Mouse (Mus musculus): Measurements from ENCODE around the gene Cbr4.

Gene Cbr4

DNA sequence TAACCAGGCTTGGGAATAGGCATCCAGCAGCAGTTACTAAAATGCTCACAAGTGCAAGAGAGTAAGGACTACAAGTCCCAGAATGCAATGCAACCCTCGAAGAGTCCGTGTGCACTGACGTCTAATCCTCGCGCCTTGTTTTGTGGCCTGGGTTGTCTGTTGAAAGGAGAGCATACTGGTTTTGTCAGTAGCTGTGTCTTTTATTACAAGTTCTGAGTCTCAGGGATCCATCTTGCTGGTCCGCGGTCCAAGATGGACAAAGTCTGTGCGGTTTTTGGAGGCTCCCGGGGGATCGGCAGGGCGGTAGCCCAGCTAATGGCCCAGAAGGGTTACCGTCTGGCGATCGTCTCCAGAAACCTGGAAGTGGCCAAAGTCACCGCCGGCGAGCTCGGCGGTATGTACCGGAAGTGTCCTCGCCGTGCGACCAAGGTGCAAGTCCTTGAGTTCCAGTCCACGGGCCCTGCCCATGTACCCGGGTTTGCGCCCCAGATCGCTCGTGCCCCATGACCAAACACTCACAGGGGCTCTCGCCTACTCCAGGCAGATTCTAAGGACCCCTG, at the start of gene Cbr4:
Cbr4 (plus strand) TSS at position 138 of the 560 bp plus-strand sequence.
- TF ChIP-seq NANOG (IDR thresholded peaks at IDR 0.05; ENCODE audit: borderline replicate concordance, low read length), result no peak
- no peak for TF ChIP-seq CTCF (conservative IDR thresholded peaks at IDR 0.05; ENCODE audit: low read length)
- TF ChIP-seq POU5F1 (IDR thresholded peaks at IDR 0.05; ENCODE audit: borderline replicate concordance, low read length), result no peak
- Histone ChIP-seq H3K36me3 (ENCODE audit: insufficient read depth, low read length) (peaks cover 9% of the 10 kb centered on the region), H3K9me3 (ENCODE audit: low read length) (no peaks in the 10 kb centered on the region)

DNA sequence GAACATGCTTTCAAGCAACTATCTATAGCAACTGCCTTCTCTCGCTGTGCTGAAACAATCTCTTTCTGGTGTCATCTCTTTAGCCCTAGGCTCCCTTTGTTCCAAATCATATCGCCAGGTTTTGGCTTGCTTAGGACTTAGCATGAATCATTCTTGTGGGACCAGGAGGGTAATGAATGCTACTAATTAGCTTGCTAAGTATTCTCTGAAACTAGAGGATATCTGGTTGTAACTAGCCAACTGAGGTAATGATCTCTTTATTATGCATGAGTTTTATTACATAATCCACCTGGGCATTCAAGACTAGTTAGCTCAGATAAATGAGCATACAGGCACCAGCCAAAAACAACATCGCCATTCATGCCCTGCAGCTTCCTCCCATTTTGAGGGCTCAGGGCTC, 44.5 kb upstream of the Cbr4 start:
- peaks cover 69% of the 10 kb centered on the region for H3K9me3 ChIP-seq (ENCODE audit: low read length)
- H3K4me3 ChIP-seq (replicated peaks; ENCODE audit: low read length), result no peak overlapping the region
- TF ChIP-seq NANOG (IDR thresholded peaks at IDR 0.05; ENCODE audit: borderline replicate concordance, low read length), result no peak
- TF ChIP-seq CTCF (conservative IDR thresholded peaks at IDR 0.05; ENCODE audit: low read length), result no peak
- no peak for TF ChIP-seq POU5F1 (IDR thresholded peaks at IDR 0.05; ENCODE audit: borderline replicate concordance, low read length)
- H3K4me1 ChIP-seq (replicated peaks; ENCODE audit: low read depth, low read length), result no peaks in the 10 kb centered on the region
- H3K36me3 ChIP-seq (ENCODE audit: insufficient read depth, low read length), result no peaks in the 10 kb centered on the region
- no peaks in the 10 kb centered on the region for H3K27me3 ChIP-seq (ENCODE audit: insufficient read depth, low read length)

More for the DNA sequence above, at the start of gene Cbr4:
- Histone ChIP-seq H3K4me3 (replicated peaks; ENCODE audit: low read length) (peak within 1 kb of the TSS; percentile 91), H3K27me3 (ENCODE audit: insufficient read depth, low read length) (no peaks in the 10 kb centered on the region), H3K4me1 (replicated peaks; ENCODE audit: low read depth, low read length) (peaks cover 9% of the 10 kb centered on the region)

GRCm38 (mm10) chr8:61444358-61444757, 43.2 kb upstream of the Cbr4 start:
- no peak overlapping the region for H3K4me3 ChIP-seq (replicated peaks; ENCODE audit: low read length)
- no peaks in the 10 kb centered on the region for H3K27me3 ChIP-seq (ENCODE audit: insufficient read depth, low read length)
- no peak for TF ChIP-seq NANOG (IDR thresholded peaks at IDR 0.05; ENCODE audit: borderline replicate concordance, low read length)
- TF ChIP-seq POU5F1 (IDR thresholded peaks at IDR 0.05; ENCODE audit: borderline replicate concordance, low read length), result no peak
- TF ChIP-seq CTCF (conservative IDR thresholded peaks at IDR 0.05; ENCODE audit: low read length), result no peak
- H3K36me3 ChIP-seq (ENCODE audit: insufficient read depth, low read length), result no peaks in the 10 kb centered on the region
- no peaks in the 10 kb centered on the region for H3K4me1 ChIP-seq (replicated peaks; ENCODE audit: low read depth, low read length)
- H3K9me3 ChIP-seq (ENCODE audit: low read length), result peaks cover 58% of the 10 kb centered on the region

- TF ChIP-seq POU5F1 (IDR thresholded peaks at IDR 0.05; ENCODE audit: borderline replicate concordance, low read length) (no peak), NANOG (IDR thresholded peaks at IDR 0.05; ENCODE audit: borderline replicate concordance, low read length) (no peak), CTCF (conservative IDR thresholded peaks at IDR 0.05; ENCODE audit: low read length) (no peak)
- H3K4me1 ChIP-seq (replicated peaks; ENCODE audit: low read depth, low read length), result no peaks in the 10 kb centered on the region
Observed at GRCm38 (mm10) chr8:61446329-61446728, 41.2 kb upstream of the Cbr4 start.

GRCm38 (mm10) chr8:61448100-61448499, 39.4 kb upstream of the Cbr4 start:
- Histone ChIP-seq H3K4me3 (replicated peaks; ENCODE audit: low read length) (no peak overlapping the region), H3K27me3 (ENCODE audit: insufficient read depth, low read length) (no peaks in the 10 kb centered on the region), H3K9me3 (ENCODE audit: low read length) (peaks cover 24% of the 10 kb centered on the region), H3K4me1 (replicated peaks; ENCODE audit: low read depth, low read length) (no peaks in the 10 kb centered on the region), H3K36me3 (ENCODE audit: insufficient read depth, low read length) (no peaks in the 10 kb centered on the region)
- TF ChIP-seq NANOG (IDR thresholded peaks at IDR 0.05; ENCODE audit: borderline replicate concordance, low read length) (no peak), POU5F1 (IDR thresholded peaks at IDR 0.05; ENCODE audit: borderline replicate concordance, low read length) (no peak), CTCF (conservative IDR thresholded peaks at IDR 0.05; ENCODE audit: low read length) (no peak)

More at GRCm38 (mm10) chr8:61446329-61446728, 41.2 kb upstream of the Cbr4 start:
- no peaks in the 10 kb centered on the region for H3K27me3 ChIP-seq (ENCODE audit: insufficient read depth, low read length)
- no peaks in the 10 kb centered on the region for H3K36me3 ChIP-seq (ENCODE audit: insufficient read depth, low read length)
- H3K9me3 ChIP-seq (ENCODE audit: low read length), result peaks cover 40% of the 10 kb centered on the region
- no peak overlapping the region for H3K4me3 ChIP-seq (replicated peaks; ENCODE audit: low read length)

GRCm38 (mm10) chr8:61448881-61449280, 38.7 kb upstream of the Cbr4 start:
- Histone ChIP-seq H3K36me3 (ENCODE audit: insufficient read depth, low read length) (no peaks in the 10 kb centered on the region), H3K4me3 (replicated peaks; ENCODE audit: low read length) (no peak overlapping the region), H3K9me3 (ENCODE audit: low read length) (peaks cover 19% of the 10 kb centered on the region), H3K27me3 (ENCODE audit: insufficient read depth, low read length) (no peaks in the 10 kb centered on the region), H3K4me1 (replicated peaks; ENCODE audit: low read depth, low read length) (no peaks in the 10 kb centered on the region)
- no peak for TF ChIP-seq POU5F1 (IDR thresholded peaks at IDR 0.05; ENCODE audit: borderline replicate concordance, low read length)
- TF ChIP-seq CTCF (conservative IDR thresholded peaks at IDR 0.05; ENCODE audit: low read length), result no peak
- TF ChIP-seq NANOG (IDR thresholded peaks at IDR 0.05; ENCODE audit: borderline replicate concordance, low read length), result no peak

DNA sequence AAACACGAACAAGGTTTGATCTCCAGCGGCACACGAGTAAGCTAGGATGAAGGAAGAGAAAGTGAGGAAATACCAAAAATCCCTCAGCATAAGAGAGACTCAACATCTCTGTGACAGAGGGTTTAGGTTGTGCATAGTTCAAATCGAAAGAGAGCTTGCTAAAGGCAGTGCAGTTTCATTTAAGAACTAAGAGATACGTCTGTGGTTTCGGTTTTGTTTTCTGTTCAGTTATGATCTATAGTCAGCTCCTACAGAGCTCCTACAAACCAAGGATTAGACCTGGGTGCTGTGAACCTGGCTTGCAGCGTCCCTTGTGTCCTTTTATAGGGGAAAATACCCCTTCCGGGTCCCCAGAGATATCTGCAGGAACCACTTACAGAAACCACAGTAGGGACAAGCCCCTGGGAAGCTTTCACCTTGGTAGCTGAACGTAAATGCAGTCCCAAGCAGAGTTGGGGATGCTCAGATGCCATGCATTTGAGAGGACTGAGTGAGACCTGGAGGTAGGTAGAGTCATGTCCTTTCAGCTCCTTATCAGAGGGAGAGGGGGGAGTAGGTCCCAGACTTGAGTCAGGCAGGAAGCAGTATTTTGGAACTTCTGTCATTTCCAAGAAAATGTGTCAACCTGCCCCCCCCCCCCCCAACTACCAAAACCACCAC, 36.5 kb upstream of the Cbr4 start:
- TF ChIP-seq NANOG (IDR thresholded peaks at IDR 0.05; ENCODE audit: borderline replicate concordance, low read length), result no peak
- no peak for TF ChIP-seq CTCF (conservative IDR thresholded peaks at IDR 0.05; ENCODE audit: low read length)
- TF ChIP-seq POU5F1 (IDR thresholded peaks at IDR 0.05; ENCODE audit: borderline replicate concordance, low read length), result no peak
- no peak overlapping the region for H3K4me3 ChIP-seq (replicated peaks; ENCODE audit: low read length)
- no peaks in the 10 kb centered on the region for H3K36me3 ChIP-seq (ENCODE audit: insufficient read depth, low read length)
- H3K4me1 ChIP-seq (replicated peaks; ENCODE audit: low read depth, low read length), result no peaks in the 10 kb centered on the region
- H3K9me3 ChIP-seq (ENCODE audit: low read length), result peaks cover 4% of the 10 kb centered on the region; the same call in 1 of the 2 replicates
- H3K27me3 ChIP-seq (ENCODE audit: insufficient read depth, low read length), result no peaks in the 10 kb centered on the region

DNA sequence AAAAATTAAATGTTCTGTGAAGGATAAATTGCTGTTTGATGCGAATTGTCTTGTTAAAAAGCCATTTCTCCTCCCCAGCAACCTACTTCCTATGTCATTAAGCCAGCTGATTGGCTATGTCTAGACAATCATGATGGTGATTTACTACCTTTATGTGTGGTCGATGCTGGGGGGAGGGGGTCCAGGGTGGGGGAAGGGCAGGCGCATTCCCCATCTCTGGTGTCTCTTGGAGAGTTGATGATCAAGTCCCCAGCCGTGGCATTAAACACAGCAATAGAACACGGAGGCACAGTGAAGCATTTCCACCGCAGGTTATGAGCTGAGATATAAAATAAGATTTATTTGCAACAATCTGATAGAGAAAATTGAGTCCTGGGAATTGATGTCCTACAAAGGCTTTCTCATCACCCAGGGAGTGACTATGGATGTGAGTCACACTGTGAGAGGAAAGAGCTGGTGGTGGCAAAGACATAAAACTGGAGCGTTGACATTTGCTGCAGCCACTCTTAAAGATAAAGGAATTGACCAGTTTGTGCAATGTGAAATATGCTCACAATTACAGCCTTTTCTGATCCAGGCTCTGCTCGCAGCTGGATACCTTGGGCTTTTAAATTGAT, 35.7 kb upstream of the Cbr4 start:
- Histone ChIP-seq H3K27me3 (ENCODE audit: insufficient read depth, low read length) (no peaks in the 10 kb centered on the region), H3K4me3 (replicated peaks; ENCODE audit: low read length) (no peak overlapping the region), H3K9me3 (ENCODE audit: low read length) (no peaks in the 10 kb centered on the region), H3K4me1 (replicated peaks; ENCODE audit: low read depth, low read length) (no peaks in the 10 kb centered on the region), H3K36me3 (ENCODE audit: insufficient read depth, low read length) (no peaks in the 10 kb centered on the region)
- no peak for TF ChIP-seq POU5F1 (IDR thresholded peaks at IDR 0.05; ENCODE audit: borderline replicate concordance, low read length)
- TF ChIP-seq CTCF (conservative IDR thresholded peaks at IDR 0.05; ENCODE audit: low read length), result no peak
- no peak for TF ChIP-seq NANOG (IDR thresholded peaks at IDR 0.05; ENCODE audit: borderline replicate concordance, low read length)

Data from E14TG2a.4 (cell line).